Mouse (Mus musculus) ovary, adult 18-20 months (tissue): ENCODE measurements around the gene Zdbf2.

Experiments used
- DNase-seq: peaks from one replicate; pipeline ENCODE4 v3.0.0; 2022; ENCODE audit warnings: low spot score, mixed read lengths

Zdbf2 gene

DNA sequence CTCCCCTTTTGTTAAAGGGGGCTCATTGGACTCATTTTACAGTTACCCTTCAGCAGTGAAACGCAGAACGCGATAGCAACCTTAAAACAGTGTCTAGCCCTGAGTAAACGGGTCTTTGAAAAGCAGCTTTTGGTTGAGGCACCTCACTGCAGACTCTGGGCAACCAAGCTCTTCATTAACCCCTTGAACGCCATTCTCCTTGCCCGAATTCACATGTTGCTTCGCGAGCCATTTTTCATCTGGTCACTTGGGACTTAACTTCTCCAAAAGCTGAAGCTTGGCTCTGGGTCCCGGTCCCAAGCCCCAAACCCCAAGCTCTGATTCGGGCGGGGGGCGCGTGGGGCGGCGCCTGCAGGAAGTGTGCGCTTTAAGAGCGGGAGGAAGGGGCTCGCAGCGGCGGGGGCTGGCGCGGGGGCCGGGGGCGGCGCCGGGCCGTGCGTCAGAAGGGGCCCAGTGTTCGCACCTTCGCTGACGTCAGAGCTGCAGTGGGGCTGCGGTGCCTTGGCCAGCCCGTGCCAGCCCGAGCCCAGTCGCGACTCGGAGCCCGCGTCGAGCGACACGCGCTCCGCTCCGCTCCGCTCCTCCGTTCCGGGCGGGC lies at the start of gene Zdbf2:
Gene Zdbf2 (plus strand): TSS at position 525 of the 598 bp plus-strand sequence.
- no peak for DNase-seq

DNA sequence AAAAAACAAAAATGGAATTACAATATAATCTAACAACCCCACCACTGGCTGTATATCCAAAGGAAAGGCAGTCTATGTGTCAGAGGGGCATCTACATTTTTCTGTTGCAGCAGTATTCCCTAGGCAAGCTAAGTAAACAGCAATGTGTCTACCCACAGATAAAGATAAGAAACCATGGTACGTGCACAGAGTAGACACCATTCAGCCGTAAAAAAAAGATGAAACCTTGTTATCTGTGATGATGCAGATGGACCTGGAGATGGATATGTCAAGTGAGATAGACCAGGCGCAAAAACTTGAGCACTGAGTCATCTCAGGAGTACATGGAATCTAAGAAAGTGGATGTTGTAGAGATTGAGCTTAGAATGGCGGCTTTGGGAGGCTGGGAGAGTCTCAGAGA lies 48.1 kb upstream of the Zdbf2 start:
- no peak for DNase-seq

- no peak for DNase-seq
Measured at GRCm38 (mm10) chr1:63225890-63226289, 47.2 kb upstream of the Zdbf2 start.

GRCm38 (mm10) chr1:63227241-63227640 lies 45.8 kb upstream of the Zdbf2 start:
- no peak for DNase-seq

DNA sequence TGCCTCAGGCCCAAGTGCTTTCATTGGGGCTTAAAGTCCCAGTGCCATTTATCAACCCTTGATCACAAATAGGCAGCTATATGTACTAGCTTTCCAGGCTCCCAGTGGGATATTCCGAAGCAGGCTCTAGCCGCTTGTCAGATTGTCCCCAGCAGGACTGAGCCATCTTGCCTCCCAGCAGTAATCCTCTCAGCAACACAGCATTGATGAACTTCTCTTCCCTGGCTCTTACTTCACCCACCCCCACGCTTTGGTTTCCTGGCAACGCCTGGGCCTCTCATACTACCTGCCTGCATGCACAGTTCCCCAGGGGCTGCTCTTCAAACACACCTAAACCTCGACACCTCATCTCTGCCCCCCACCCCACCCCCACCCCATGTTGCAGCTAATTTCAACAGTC lies 35.7 kb upstream of the Zdbf2 start:
- DNase-seq, result no peak

DNA sequence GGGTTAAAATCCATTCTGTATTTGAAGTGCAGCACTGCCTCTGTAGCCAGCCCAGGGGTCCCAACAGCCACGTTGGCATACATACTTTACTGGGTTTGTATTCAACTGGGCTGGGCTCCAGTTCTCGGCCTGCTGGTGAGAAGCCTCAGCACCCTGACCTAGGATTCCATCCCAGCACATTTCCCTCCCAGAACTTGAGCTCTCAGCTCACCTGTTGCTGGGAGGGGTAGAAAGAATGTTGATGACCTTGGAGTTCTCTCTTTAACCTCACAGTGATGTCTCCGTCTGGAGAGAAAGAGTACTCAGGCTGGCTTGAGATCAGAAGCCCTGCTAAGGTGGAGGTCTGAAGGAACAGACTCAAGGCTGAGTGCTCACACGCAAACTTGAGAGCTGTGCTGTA lies 33.8 kb upstream of the Zdbf2 start:
- no peak for DNase-seq

DNA sequence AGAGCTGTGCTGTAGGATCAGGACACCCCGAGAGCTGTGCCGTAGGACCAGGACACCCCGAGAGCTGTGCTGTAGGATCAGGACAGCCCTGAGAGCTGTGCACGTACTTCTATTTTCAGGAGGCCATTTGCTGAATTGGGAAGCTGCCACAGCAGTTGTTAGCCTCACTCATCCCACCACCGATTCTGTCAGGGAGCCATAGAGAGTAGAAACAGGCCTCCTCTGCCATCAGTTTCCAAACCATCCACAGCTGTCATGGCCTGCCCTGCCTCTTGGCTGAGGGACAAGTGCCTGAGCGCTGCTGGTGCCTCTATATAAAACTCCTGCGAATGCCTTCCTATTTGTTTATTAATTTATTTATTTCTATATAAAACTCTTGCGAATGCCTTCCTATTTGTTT lies 33.3 kb upstream of the Zdbf2 start:
- no peak for DNase-seq

DNA sequence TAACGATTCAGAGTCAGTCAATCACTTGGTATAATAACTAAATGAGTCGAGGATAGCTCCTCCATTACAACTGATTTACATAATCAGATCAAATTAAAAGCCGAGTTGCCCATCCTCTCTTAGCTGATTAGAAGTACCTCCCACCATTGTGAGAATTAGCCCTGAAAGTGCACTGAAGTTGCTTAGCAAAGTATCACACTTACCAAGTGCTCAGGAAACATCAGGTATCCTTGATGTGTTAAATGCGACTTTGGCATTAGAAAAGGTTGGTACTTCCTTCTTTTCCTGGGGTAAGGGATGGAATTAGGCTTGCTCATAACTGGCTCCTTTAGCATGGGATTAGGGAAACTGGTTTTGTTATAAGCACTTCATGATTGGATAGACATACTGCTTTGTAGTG lies 29.2 kb upstream of the Zdbf2 start:
- DNase-seq, result no peak

DNA sequence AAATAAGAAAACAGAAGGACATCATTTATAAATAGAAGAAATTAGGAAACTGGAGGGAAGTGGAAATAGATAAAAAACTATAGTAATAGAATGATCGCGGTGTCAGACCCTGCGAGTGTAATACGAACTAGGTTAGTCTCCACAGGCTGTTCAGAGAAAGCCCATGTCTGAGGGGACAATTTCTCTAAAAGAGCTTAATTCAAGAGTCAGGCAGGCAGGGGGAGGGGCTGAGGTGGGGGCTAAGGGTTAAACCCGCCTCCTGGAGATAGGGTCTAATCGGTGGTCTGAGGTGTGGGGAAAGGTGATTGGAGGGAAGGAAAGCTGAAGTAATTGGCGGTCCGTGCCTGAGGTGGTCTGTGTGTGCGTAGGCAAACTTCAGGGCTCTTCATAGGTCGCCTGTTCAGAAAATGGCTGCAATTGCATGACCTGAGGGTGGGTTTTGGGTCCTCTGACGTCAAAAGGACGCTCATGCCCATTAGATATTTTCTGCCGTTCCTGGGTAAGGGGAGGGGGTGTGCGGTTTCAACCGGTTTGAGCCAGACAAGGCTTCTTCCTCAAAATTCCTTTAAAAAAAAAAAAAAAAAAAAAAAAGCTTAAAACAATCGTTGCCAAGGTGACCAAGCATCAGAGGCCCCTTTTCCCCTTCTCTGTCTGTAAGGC lies 26.1 kb upstream of the Zdbf2 start:
- DNase-seq, result no peak

- DNase-seq, result no peak
Measured at GRCm38 (mm10) chr1:63247831-63248359, 25.2 kb upstream of the Zdbf2 start.

- no peak for DNase-seq
Measured at GRCm38 (mm10) chr1:63248360-63248851, 24.7 kb upstream of the Zdbf2 start.

GRCm38 (mm10) chr1:63249261-63249660 lies 23.8 kb upstream of the Zdbf2 start:
- no peak for DNase-seq

GRCm38 (mm10) chr1:63252351-63253209 lies 20.5 kb upstream of the Zdbf2 start:
- no peak for DNase-seq

DNA sequence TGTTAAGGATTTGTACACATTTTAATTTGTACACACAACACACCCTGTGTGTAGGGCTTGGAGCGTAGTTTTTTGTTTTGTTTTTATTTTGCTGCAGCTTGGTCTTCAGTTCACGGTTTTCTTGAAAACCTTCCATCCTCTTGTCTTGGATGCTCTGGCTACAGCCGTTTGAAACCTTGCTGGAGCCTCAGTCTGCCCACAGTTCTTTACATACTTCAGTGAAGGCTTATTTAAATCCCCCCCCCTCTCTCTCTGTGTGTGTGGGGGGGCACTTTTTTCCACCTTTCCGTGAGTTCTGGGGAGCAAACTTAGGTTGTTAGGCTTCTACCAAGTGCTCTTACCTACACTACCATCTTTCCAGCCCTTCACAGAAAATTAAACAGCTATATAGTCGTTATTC lies 19.8 kb upstream of the Zdbf2 start:
- DNase-seq, result no peak

GRCm38 (mm10) chr1:63255101-63255500 lies 18.0 kb upstream of the Zdbf2 start:
- no peak for DNase-seq

GRCm38 (mm10) chr1:63256083-63256482 lies 17.0 kb upstream of the Zdbf2 start:
- no peak for DNase-seq

DNA sequence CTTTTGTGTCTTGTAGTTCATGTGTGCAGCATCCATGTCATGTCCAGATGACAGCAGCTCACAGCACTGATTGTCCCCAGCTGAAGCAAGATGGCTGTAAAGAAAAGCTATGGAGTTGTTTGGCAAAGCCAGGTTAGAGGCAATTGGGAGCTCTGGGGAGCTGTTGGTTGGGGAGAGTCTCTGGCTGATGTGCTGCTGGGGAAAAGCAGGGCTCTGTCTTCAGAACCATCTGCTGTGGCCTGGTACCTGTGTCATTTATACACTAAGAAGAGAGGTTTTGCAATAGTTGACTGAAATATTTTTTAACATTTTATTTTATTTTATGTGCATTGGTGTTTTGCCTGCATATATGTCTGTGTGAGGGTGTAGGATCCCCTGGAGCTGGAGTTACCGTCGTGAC lies 14.6 kb upstream of the Zdbf2 start:
- DNase-seq, result no peak

- DNase-seq, result no peak
Measured at GRCm38 (mm10) chr1:63259271-63259830, 13.7 kb upstream of the Zdbf2 start.

DNA sequence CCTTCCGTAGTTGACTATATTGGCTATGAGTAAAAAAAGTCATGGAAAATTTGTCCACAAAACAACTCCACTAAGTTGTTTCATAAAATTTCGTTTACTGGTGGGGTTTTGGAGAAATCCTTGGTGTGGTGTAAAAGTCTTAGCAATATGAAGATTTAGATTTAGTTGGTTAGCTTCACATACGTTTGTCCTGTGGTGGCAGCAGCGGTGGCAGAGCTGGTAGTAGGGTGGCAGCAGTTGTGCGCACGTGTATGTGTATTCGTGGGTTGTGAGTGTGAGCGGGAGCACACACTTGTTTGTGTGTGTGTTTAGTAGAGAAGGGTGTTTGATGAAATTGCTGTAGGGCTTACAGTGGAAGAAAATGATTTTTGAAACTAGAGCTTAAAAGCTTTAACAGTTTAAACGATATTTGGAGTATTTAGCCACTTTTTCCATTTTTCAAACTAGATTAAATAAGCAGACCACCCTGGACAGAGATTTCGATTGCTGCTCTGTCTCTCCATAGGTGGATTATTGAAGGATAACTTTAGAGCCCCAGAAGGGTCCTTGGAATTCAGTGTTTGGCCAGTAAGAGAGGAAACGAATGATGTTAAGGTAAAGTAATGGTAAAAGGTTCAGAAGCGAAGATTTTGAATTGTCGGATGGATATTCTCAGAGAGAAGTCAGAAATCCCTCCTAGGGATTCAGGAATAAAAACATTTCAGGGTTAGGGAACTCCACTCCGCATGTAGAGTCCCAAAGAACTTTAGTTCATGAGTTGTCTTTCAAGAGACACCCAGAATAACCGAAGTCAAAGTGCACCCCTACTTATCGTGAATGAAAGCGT lies 12.9 kb upstream of the Zdbf2 start:
- DNase-seq, result no peak

DNA sequence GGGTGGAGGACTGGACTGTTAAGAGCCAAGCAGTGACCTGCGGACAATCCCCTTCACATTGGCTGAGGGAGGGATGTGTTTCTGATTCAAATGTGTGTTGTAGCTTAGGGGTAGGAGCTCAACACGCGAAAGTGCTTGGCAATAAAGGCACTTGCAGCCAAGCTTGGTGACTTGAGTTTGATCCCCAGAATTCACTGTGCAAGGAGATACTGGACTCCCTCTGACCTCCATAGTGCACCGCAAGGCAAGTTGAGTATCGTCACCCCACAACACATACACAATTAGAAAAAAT lies 12.4 kb upstream of the Zdbf2 start:
- DNase-seq, result no peak

DNA sequence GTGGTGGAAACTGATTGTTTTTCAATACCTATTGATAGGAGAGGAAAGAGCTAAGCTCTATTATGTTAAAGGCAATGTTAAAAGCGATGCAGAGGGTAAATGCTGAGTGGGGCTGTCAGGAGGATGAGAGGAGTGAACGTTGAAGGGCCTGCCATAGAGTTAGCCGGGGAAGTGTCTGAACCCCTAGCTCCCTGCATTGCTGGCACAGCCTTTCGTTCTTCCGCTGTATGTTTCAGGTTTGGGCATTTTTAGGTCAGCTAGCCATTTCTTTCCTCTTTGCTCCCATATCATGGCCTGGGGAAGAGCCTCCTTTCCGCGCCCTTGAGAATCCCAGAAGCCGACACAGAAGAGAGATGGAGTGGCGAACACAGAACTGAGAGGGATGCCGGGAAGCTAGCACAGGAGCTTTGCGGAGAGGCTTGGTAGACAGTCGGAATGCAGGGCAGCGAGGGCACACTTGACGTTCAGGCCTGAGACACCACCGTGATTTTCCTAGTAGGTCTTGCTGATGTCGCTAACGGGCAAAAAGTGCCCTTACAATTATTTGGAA lies 11.9 kb upstream of the Zdbf2 start:
- no peak for DNase-seq
